Mouse (Mus musculus) stomach, postnatal 0 days (tissue): ENCODE results near the gene Exog.

ENCODE experiments used
- CTCF ChIP-seq: IDR thresholded peaks from 2 replicates; pipeline ENCODE4 v1.5.1; 2016; ENCODE audit warnings: antibody characterized with exemption, low read depth, mild to moderate bottlenecking, moderate library complexity
- EP300 ChIP-seq: optimal IDR thresholded peaks from 2 replicates; pipeline ENCODE3; 2016; ENCODE audit warnings: antibody characterized with exemption

GRCm38 (mm10) chr9:119435855-119436254 is 8.9 kb upstream of the Exog start:
- TF ChIP-seq CTCF (no peak), EP300 (no peak)
